Mouse (Mus musculus): ENCODE measurements around the gene Galt.

Gene Galt

GRCm38 (mm10) chr4:41754797-41755337 lies at the start of gene Galt:
Gene Galt, plus strand, starts transcription at chr4:41755228.
- no peak for DNase-seq (ENCODE audit: low spot score in 2 of 2)

- peak in 1 of 2 experiments; percentile 20 for DNase-seq (ENCODE audit: low spot score in 2 of 2)
Observed at GRCm38 (mm10) chr4:41705922-41706754, 48.9 kb upstream of the Galt start.

- DNase-seq (ENCODE audit: low spot score in 2 of 2): peak in 1 of 2 experiments; percentile 70
Observed at GRCm38 (mm10) chr4:41707011-41707535, 48.0 kb upstream of the Galt start.

- DNase-seq (ENCODE audit: low spot score in 2 of 2): peak in 1 of 2 experiments; percentile 20
Observed at GRCm38 (mm10) chr4:41708192-41708745, 46.8 kb upstream of the Galt start.

GRCm38 (mm10) chr4:41710229-41710628 lies 44.8 kb upstream of the Galt start:
- no peak for DNase-seq (ENCODE audit: low spot score in 2 of 2)

GRCm38 (mm10) chr4:41711705-41712375 lies 43.2 kb upstream of the Galt start:
- no peak for DNase-seq (ENCODE audit: low spot score in 2 of 2)

GRCm38 (mm10) chr4:41712421-41713196 lies 42.4 kb upstream of the Galt start:
- no peak for DNase-seq (ENCODE audit: low spot score in 2 of 2)

GRCm38 (mm10) chr4:41713197-41714067 lies 41.6 kb upstream of the Galt start, which contains the start of gene Rpp25l:
Gene Rpp25l, minus strand, starts transcription at chr4:41713534.
- peak; percentile 85 to 91 for DNase-seq (ENCODE audit: low spot score in 2 of 2)

- peak; percentile 43 to 71 for DNase-seq (ENCODE audit: low spot score in 2 of 2)
Observed at GRCm38 (mm10) chr4:41714276-41714675, 40.8 kb upstream of the Galt start.

GRCm38 (mm10) chr4:41715082-41715481 lies 39.9 kb upstream of the Galt start:
- DNase-seq (ENCODE audit: low spot score in 2 of 2): no peak

GRCm38 (mm10) chr4:41715596-41715995 lies 39.4 kb upstream of the Galt start:
- DNase-seq (ENCODE audit: low spot score in 2 of 2): peak in 1 of 2 experiments; percentile 53

GRCm38 (mm10) chr4:41716834-41717233 lies 38.2 kb upstream of the Galt start:
- DNase-seq (ENCODE audit: low spot score in 2 of 2): no peak

GRCm38 (mm10) chr4:41722918-41723351 lies 32.1 kb upstream of the Galt start, which contains the start of gene Dctn3:
Gene Dctn3, minus strand, starts transcription at chr4:41723170.
- peak; percentile 71 to 87 for DNase-seq (ENCODE audit: low spot score in 2 of 2)

- DNase-seq (ENCODE audit: low spot score in 2 of 2): no peak
Observed at GRCm38 (mm10) chr4:41726826-41727621, 28.0 kb upstream of the Galt start.

GRCm38 (mm10) chr4:41731052-41731765 lies 23.8 kb upstream of the Galt start, which contains the start of gene Arid3c:
Gene Arid3c, minus strand, starts transcription at chr4:41731142.
- no peak for DNase-seq (ENCODE audit: low spot score in 2 of 2)

GRCm38 (mm10) chr4:41737602-41738255 lies 17.3 kb upstream of the Galt start:
- peak; percentile 29 to 79 for DNase-seq (ENCODE audit: low spot score in 2 of 2)

- DNase-seq (ENCODE audit: low spot score in 2 of 2): no peak
Observed at GRCm38 (mm10) chr4:41738256-41738603, 16.8 kb upstream of the Galt start.

GRCm38 (mm10) chr4:41739260-41739659 lies 15.8 kb upstream of the Galt start:
- no peak for DNase-seq (ENCODE audit: low spot score in 2 of 2)

Measured in spleen, postnatal 10 days (tissue).